Mouse (Mus musculus): ENCODE measurements around the gene Dars.

The Dars gene

DNA sequence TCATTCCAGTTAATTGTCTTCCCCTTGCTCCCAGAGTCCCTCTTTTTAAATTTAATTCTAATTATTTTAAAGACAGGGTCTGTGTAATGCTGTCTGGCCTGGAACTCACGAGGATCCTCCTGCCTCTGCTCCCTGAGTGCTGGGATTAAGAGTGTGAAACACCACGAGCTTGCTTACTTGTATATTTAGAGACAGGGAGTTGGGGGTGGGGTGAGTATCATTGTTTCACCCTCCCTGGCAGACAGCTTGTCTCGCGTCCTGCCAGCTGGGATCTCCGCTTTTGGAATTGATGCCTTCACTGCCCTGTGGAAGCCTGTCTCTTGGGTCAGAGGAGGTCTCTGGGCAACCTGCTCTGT lies 343 bp upstream of the Dars start:
- in situ Hi-C loops (cut with MboI, MseI) = no loop called here

- in situ Hi-C loops (cut with MboI, MseI) = no loop called here
Observed at GRCm38 (mm10) chr1:128411141-128411540, 6.0 kb downstream of the Dars start.

- in situ Hi-C loops (cut with MboI, MseI) = no loop called here
Observed at GRCm38 (mm10) chr1:128406846-128407245, 10.3 kb downstream of the Dars start.

GRCm38 (mm10) chr1:128405675-128406074 lies 11.5 kb downstream of the Dars start:
- in situ Hi-C loops (cut with MboI, MseI) = no loop called here

DNA sequence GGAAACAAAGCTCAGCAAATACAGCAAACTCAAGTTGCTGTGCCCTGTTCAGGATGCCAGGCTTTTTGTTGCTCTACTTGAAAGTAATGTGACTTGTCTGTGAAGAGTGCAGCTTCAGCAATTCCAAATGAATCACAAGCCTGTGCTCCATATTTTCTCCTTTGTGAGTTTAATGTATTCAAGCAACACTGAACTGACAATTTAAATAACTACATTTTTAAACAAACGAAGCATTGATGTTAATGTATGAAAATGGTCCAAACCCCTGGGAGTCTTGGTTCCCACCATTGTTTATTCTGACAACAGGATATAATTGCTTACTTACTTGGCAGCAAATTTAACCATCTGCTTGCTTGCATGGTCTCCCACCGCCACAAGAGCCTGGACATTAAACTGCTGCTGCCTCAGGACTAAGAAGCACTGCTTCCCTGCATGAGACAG lies 12.1 kb downstream of the Dars start:
- in situ Hi-C loops (cut with MboI, MseI) = no loop called here

DNA sequence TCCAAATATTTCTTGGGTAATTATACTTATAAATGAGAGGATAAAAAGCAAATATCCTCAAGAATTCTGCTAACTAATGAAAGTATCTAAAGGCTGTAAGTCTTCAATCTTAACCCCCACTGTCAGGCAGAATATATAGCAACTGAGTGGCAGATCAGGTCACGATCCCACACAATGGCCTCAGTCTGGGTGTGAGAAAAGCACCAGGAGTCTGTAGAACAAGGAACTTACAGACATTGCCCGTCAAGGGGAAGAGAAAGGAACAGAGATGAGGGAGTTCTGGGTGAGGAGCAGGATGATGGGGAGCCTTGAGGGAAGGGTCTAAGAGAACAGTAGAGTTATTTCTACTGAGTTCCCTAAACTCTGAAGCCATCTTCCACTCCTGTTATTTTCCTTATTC lies 16.2 kb downstream of the Dars start:
- in situ Hi-C loops (cut with MboI, MseI) = no loop called here

GRCm38 (mm10) chr1:128399941-128400915 lies 16.9 kb downstream of the Dars start:
- in situ Hi-C loops (cut with MboI, MseI) = no loop called here

GRCm38 (mm10) chr1:128398738-128399445 lies 18.3 kb downstream of the Dars start:
- in situ Hi-C loops (cut with MboI, MseI) = no loop called here

DNA sequence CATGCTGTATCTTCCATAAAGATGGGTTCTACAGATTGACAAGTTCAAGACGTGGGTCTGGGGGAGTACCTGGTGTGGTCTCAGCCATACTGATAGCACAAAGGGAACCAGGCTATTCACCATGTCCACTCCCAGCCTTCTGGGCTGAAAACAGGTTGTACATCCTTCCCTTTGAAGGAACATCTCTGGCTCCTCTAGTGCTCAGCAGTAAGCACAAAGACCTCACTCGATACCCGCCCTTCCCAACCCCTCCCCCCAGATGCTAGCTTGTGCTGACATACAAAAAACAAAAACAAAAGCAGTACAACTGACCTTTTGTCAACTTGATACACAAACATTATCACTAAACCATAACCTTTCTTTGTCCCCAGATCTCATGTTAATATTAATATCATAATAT lies 22.5 kb downstream of the Dars start:
- in situ Hi-C loops (cut with MboI, MseI) = no loop called here

- in situ Hi-C loops (cut with MboI, MseI) = no loop called here
Observed at GRCm38 (mm10) chr1:128392382-128392781, 24.8 kb downstream of the Dars start.

DNA sequence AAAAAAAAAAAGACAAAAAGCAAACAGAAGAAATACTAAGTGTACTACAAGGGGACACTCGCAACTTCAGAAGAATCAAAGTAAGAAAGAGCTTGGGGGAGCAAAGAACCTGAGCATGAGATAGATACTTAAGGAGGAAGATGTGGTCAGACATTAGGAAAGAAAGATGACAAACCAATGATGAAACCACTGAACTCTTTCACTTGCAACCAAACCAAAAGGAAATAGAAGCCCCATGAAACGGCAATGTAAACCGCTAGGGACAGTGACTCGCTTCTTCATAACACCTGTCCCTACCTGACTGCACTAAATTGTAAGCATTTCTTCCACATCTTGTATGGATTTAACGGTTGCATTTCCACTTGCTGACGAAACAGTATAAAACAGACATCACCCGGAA lies 30.7 kb downstream of the Dars start:
- in situ Hi-C loops (cut with MboI, MseI) = loop anchor here (10.0 kb wide), 1 partner anchor 438 kb away; no protein-coding TSS in a partner anchor

GRCm38 (mm10) chr1:128376841-128377240 lies 40.3 kb downstream of the Dars start:
- in situ Hi-C loops (cut with MboI, MseI) = no loop called here

DNA sequence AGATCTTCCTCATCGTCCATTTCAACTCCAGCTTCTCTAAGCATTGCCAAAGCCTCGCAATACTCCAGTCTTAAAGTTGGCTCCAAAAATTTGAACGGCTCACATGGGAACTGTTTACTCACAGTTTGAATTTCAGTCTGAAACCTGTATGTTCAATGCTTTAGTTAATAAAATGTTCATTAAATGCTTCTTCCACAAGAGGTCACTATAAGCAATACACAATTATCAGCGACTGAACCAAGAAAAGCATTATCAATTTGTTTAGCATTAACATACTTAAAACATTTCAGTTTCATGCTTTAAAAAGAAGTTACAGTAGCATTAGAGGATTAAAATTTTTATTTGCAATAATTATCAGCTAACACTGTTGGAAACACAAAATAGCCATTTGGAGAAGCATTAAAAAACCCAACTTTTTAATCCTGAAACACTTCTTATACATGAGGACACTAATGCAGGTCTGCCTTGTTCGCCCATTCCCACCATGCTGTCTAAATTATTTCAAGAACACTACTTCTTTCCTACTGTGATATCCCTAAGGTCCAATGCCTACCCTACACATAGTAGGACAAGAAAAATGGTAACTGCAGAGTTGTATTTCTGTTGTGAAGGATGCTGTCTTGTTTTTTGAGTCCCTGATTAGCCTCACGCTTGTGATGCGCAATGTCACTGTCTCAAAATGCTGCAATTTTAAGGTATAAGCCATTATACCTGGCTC lies 44.9 kb downstream of the Dars start:
- in situ Hi-C loops (cut with MboI, MseI) = no loop called here

GRCm38 (mm10) chr1:128368732-128369441 lies 48.3 kb downstream of the Dars start:
- in situ Hi-C loops (cut with MboI, MseI) = no loop called here

DNA sequence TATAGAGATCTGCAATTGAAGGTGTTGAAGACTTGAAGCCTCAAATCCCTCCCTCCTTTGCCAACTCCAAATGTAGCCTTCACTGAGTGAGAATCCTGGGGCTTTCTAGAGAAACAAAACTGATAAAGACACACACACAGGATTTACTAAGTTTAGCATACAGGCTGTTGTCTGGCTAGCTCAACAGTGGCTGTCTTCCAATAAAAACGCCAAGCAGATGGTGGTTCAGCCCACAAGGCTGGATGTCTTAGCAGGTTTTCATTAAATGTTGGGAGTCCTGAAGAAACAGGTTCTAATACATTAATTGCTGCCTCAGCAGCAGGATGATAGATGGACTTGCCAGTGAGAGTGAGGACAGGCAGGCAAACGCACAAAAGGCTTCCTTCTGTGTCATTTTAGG lies 56.6 kb downstream of the Dars start:
- in situ Hi-C loops (cut with MboI, MseI) = loop anchor here (5.0 kb wide), 1 partner anchor 472 kb away; no protein-coding TSS in a partner anchor

GRCm38 (mm10) chr1:128359554-128360376 lies 57.4 kb downstream of the Dars start, which contains the start of gene Mcm6:
Gene Mcm6, minus strand, starts transcription at chr1:128359664.
- in situ Hi-C loops (cut with MboI, MseI) = loop anchor here (5.0 kb wide), 1 partner anchor 473 kb away; no protein-coding TSS in a partner anchor

- in situ Hi-C loops (cut with MboI, MseI) = no loop called here
Observed at GRCm38 (mm10) chr1:128358916-128359553, 58.1 kb downstream of the Dars start.

DNA sequence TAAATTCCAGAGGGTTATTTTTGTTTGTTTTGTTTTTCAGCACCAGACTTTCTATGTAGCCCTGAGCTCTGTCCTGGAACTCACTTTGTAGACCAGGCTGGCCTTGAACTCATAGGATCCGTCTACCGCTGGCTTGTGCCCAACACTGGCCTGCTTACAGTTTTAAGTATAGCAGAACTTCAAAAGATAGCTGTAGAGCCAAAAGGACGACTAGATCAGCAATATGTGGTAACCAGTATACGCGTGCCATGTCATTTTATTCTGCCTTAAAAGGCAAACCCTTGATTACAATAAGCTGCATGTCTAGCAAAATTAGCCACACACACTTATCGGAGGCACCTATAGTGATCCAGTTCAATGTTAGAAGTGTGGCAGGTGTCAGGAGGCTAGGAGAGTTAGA lies 58.9 kb downstream of the Dars start:
- in situ Hi-C loops (cut with MboI, MseI) = no loop called here

DNA sequence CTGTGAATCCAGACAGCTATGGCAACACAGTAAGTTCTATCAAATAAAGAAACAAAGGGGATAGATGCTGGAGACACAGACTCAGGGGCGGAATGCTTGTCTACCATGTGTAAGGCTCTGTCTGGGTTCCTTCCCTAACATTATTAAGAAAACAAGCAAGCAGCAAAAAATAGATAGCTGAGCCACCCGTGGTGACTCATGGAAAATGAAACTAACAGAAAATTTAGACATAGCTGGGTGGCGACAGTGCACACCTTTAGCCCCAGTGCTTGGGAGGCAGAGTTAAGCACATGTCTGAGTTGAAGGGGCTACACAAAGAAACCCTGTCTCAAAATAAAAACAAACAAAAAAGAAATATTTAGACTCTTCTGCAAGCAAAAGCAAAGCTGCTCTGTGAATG lies 59.7 kb downstream of the Dars start:
- in situ Hi-C loops (cut with MboI, MseI) = no loop called here

DNA sequence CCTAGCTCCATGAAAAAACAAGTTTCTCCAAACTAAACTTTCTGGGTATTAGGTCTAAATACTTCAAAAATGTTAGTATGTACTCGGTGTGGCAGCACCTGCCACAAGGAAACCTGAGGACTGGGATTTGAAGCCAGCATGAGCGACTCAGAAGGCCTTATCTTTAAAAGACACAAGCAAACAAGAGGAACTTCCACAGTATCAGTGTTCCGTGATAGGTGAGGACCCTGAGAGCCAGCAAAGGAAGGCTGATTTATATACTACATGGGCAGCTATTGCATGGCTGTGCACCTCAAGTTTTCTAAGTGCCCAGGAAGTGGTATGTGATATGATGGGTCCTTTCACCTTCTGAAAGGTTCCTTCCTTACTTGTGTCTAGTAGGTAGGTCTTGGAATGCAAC lies 64.1 kb downstream of the Dars start:
- in situ Hi-C loops (cut with MboI, MseI) = no loop called here

Data from regulatory T cell (primary cell).